Mouse (Mus musculus) lung, embryonic 14.5 days (tissue): Measurements from ENCODE around the gene 4930404H24Rik. TPM values are rescaled to one million over a fixed set of nuclear protein-coding genes. Genes with fewer than 3 reads are reported as not detected.

Experiments
- ATAC-seq: fragments of 200-750 bp; cut with Nextera tagmentation; 2 replicates; pipeline ENCODE4 v1.8.0; 2017; ENCODE audit warnings: mild to moderate bottlenecking, moderate TSS enrichment, moderate library complexity; ENCODE audit not compliant: insufficient read depth
- DNase-seq: peaks from one replicate; pipeline ENCODE4 v3.0.0-alpha.2; 2015
- H3K27ac ChIP-seq: fragments of 300-500 bp; sonication (generic); 2 replicates; pipeline ENCODE4 v1.5.1; 2014; ENCODE audit warnings: low read depth, mild to moderate bottlenecking, moderate library complexity
- H3K27me3 ChIP-seq: fragments of 300-500 bp; sonication (generic); 2 replicates; pipeline ENCODE4 v1.6.1; 2014; ENCODE audit warnings: low read length, control low read depth; ENCODE audit not compliant: insufficient read depth
- H3K36me3 ChIP-seq: fragments of 300-500 bp; sonication (generic); 2 replicates; pipeline ENCODE4 v1.6.1; 2014; ENCODE audit warnings: control low read depth; ENCODE audit not compliant: insufficient read depth
- H3K4me1 ChIP-seq: fragments of 300-500 bp; sonication (generic); 2 replicates; pipeline ENCODE4 v1.6.1; 2014; ENCODE audit warnings: antibody characterized with exemption, control low read depth; ENCODE audit not compliant: insufficient read depth
- H3K4me2 ChIP-seq: fragments of 300-500 bp; sonication (generic); 2 replicates; pipeline ENCODE4 v1.6.1; 2014; ENCODE audit warnings: mild to moderate bottlenecking
- H3K4me3 ChIP-seq: fragments of 300-500 bp; sonication (generic); 2 replicates; pipeline ENCODE4 v1.5.1; 2014; ENCODE audit warnings: low read depth, low read length
- H3K9ac ChIP-seq: fragments of 300-500 bp; sonication (generic); 2 replicates; pipeline ENCODE4 v1.6.1; 2014
- H3K9me3 ChIP-seq: fragments of 300-500 bp; sonication (generic); 2 replicates; pipeline ENCODE4 v1.6.1; 2016; ENCODE audit warnings: low read depth, low read length, control low read depth
- CTCF ChIP-seq: IDR thresholded peaks from 2 replicates; pipeline ENCODE4 v1.5.1; 2016; ENCODE audit warnings: antibody characterized with exemption, low read depth
- WGBS: fragments of 180-500 bp; shearing (Covaris S2); extraction: QIAGEN DNeasy Blood & Tissue Kit; methylation state at CpG from one replicate; pipeline ENCODE4 v1.1.7; 2014; 5-methylcytosine and 5-hydroxymethylcytosine counted together
- polyA plus RNA-seq: library from polyadenylated mRNA; unstranded; fragments of >200 nt; fragmentation: Nextera tagmentation; extraction: Ambion mirVana; gene quantifications from 2 replicates; pipeline ENCODE4 v1.2.1, GENCODE M21; 2014

The 4930404H24Rik gene
- not detected in 2 replicates for polyA plus RNA-seq

DNA sequence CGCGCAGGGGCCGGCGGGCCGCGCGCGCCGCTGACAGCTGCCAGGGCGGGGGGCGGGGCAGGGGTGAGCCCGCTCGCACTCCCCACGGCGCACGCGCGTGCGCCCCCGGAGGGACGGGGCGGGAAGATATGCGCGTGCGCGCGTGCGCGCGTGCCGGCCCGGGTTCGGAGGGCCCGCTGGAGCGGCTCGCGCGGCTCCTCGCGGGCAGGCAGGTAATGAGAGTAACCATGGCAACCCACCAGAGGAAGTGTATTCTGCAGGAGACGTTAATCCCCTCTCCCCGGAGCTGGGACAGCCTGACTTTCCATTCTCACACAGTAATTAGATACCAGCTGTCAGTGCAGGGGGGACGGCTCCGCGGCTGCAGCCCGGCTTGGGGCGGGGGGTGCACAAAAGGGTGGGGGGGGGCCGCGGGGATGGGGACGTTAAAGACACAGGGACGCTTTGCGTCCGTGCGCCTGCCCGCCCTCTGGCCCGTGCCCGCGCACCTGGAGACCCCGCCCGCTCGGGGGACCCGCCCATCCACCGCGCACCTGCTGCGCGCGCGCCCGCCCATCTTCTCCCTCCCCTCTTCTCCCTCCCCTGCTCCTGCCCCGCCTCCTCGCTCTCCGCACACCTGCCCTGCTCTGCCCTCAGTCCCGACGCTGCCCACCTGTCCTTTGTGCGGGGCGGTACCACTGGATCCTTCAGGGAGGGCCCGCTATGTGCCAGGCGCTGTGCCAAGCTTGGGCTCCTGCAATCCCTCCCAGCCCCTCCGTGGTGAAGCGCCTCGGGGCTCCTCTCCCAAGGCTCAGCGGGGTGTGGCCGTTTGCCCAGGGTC, at the start of gene 4930404H24Rik:
4930404H24Rik (plus strand) TSS at position 218 of the 820 bp plus-strand sequence.
- peaks cover 30% of the 10 kb centered on the region for H3K4me1 ChIP-seq
- no peaks in the 10 kb centered on the region for H3K36me3 ChIP-seq
- peak within 1 kb of the TSS; percentile 96 for H3K4me2 ChIP-seq
- no peaks in the 10 kb centered on the region for H3K9me3 ChIP-seq
- peaks cover 18% of the 10 kb centered on the region; the same call in 1 of the 2 replicates for H3K27me3 ChIP-seq
- WGBS: under 1% methylated on average over 75 of the region's 83 CpGs
- H3K4me3 ChIP-seq: peak within 1 kb of the TSS; percentile 58
- ATAC-seq: peak; percentile 72
- peak; percentile 84 for DNase-seq
- H3K9ac ChIP-seq: peak within 1 kb of the TSS; percentile 58
- TF ChIP-seq CTCF: no peak
- peak within 1 kb of the TSS; percentile 70 for H3K27ac ChIP-seq

DNA sequence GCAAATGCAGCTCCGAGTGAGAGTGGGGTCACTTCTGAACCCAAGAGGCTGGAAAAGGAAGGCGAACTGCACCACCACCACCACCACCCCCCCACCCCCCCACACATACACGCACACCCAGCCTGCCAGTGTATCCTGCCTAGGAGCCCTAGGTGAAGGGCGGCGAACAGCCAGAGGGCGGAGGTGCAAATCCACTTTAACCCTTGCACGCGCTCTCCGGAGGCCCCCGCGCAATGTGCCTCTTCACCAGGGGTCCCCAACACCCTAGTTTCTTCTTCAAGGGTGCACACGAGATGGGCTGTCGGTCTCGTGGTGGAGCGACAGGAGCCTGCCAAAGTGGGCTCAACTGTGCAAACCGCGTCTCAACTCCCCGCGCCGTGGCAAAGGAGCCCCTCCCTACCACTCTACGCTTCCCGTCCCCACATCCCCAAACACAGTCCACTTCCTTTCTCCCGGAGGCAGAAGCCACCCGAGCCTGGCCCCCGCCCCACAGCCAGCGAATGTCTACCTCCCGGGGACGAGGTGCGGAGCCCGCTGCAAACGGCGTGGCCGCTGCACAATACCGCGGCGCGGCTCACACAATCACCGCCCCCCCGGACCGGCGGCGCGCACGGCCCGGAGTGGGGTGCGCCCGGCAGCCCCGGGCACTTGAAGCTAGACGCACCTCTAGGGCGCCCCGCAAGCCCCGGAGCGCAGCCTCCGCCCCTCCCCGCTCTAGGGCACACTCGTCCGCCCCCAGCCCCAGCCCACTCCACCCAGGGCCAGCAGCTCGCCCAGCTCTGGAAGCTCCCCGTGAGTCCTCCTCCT, 49.0 kb upstream of the 4930404H24Rik start:
- peak overlapping the region; percentile 95 for H3K27ac ChIP-seq
- no peaks in the 10 kb centered on the region for H3K27me3 ChIP-seq
- H3K4me2 ChIP-seq: peak overlapping the region; percentile 99
- H3K36me3 ChIP-seq: no peaks in the 10 kb centered on the region
- DNase-seq (peak; percentile 59), ATAC-seq (peak; percentile 65)
- WGBS: under 1% methylated on average over 59 of the region's 59 CpGs
- peaks cover 23% of the 10 kb centered on the region for H3K4me1 ChIP-seq
- H3K9ac ChIP-seq: peak overlapping the region; percentile 79
- H3K9me3 ChIP-seq: no peaks in the 10 kb centered on the region
- peak overlapping the region; percentile 89 for H3K4me3 ChIP-seq
- no peak for TF ChIP-seq CTCF

DNA sequence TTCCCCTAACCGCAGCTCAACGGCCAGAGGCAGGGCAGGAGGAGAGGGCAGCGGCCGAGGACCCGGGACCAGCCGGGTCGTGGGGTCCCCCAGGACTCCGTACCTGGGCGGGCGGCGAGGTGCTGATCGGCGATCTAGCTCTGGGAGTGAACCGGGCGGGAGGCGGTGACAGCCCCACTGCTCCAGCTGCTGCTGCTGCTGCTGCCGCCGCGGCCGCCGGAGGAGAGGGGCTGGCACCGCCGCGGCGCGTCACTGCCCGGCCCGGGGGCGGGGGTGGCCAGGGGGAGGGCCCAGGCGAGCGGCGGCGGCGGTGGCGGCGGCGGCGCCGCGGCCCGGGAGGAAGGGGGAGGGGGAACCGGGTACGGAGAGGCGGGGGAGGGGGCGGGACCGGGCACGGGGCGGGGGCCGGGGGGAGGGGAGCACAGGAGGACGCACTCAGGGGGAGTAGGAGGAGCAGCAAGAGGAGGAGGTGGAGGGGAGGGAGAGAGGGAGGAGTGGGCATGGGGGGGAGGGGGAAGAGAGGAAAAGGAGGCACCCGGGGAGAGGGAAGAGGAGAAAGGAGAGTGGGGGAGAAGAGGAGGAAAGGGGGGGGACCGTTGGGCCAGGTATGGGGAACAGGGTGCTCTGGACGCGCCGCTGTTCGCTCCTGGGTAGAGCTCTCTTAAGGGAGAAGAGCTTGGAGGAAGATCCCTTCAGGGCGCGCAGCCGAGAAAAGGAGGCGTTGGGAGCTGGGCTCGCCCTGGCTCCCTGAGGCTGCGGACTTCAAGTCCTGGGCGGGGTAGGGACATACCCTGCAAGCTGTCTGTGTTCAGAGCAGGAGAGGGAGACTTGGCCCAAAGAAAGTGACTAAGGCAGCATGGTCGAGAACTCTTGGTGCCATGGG, 48.1 kb upstream of the 4930404H24Rik start:
- Histone ChIP-seq H3K4me1 (peaks cover 23% of the 10 kb centered on the region), H3K36me3 (no peaks in the 10 kb centered on the region), H3K4me3 (peak overlapping the region; percentile 89), H3K27me3 (no peaks in the 10 kb centered on the region), H3K4me2 (peak overlapping the region; percentile 99), H3K27ac (peak overlapping the region; percentile 95), H3K9ac (peak overlapping the region; percentile 79), H3K9me3 (no peaks in the 10 kb centered on the region)
- 1% methylated on average over 37 of the region's 64 CpGs for WGBS
- TF ChIP-seq CTCF: no peak
- ATAC-seq: peak; percentile 56
- DNase-seq: peak; percentile 81

DNA sequence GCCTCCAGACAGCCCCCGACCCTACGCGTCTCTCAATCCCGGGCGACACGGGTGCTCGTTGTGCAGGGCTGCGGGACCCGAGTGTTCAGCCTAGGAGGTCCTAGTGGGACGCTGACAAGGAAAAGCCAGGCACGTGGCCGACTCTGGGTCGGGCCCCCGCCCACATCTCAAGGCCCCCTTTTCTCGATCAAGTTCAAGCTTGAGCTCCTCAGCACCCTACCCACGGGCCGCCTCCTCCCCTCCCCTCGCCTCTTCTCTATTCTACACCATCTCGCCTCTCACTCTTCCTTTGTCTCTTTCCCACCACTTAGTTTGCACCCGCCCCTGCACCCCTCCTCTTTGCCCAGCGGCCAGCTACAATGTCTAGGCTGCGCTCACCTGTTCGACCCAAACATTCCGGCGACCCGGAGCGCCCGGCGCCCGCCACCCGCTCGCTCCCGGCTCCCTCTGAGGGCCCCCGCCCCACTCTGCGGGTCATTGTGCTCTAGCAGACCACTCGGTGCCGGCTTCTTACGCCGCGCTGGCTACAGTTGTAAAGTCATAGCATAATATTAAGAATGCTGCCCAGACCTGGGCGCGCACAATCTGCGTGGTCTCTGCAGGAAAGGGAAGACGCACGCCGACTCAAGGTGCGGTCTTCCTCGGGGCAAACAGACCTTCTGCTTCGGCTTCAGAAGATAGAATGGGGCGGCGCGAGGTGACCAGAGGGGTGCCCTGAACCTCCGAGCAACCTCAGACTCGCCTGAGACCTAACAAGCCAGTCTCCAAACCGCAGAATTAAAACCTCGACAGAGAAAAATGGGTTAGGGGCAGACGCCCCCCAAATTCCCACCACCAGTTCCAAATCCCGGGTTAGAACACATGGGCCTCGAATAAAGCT, 47.2 kb upstream of the 4930404H24Rik start:
- Histone ChIP-seq H3K27ac (peak overlapping the region; percentile 95), H3K4me2 (peak overlapping the region; percentile 99), H3K9ac (peak overlapping the region; percentile 79), H3K4me1 (peaks cover 23% of the 10 kb centered on the region), H3K9me3 (no peaks in the 10 kb centered on the region), H3K4me3 (peak overlapping the region; percentile 89), H3K27me3 (no peaks in the 10 kb centered on the region), H3K36me3 (no peaks in the 10 kb centered on the region)
- no peak for TF ChIP-seq CTCF
- DNase-seq (peak; percentile 67), ATAC-seq (peak; percentile 45)
- WGBS: 1% methylated on average over 59 of the region's 59 CpGs

DNA sequence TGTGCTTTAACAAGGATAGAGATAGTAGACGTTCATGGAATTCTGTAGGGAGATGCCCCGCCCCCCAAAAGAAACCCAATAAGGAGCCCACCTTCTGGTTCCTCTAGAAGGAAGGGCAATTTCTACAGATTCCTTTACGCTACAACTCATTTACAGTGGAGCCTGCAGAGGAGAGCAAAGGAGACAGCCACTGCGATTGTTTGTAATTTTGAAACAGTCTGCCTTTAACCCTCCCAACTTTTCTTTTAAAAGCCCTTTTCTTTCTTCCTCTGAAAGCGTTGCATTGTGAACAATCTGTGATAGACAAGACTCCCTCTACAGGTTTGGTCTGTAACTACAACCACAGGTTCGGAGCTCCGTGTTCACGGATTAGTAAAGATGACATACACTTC, 46.6 kb upstream of the 4930404H24Rik start:
- WGBS: under 1% methylated on average over 8 of the region's 8 CpGs
- Histone ChIP-seq H3K27ac (peak overlapping the region; percentile 95), H3K4me2 (peak overlapping the region; percentile 99)

DNA sequence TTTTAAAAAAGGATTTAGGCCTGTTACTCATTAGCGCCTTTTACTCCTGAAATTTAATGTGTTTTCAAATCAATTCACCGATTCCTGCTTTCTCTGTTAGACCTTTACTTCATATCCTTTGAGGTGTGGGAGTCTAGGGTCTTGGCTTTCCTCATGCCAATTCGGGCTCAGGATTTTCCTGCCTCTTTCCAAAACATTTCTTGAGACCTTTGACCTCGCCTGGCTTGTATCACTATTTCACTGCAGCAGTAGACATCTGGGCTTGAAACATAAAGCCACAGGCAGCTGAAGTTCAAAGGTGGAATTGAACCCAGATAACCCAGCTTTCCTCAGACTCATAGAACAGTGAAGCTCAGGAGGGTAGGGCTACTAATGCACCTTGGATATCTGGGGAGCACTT, 46.1 kb upstream of the 4930404H24Rik start:
- no peak for TF ChIP-seq CTCF
- ATAC-seq (no peak), DNase-seq (no peak)
- Histone ChIP-seq H3K4me3 (no peak overlapping the region), H3K9ac (no peak overlapping the region), H3K27me3 (no peaks in the 10 kb centered on the region), H3K36me3 (no peaks in the 10 kb centered on the region), H3K4me1 (peaks cover 13% of the 10 kb centered on the region), H3K4me2 (peak overlapping the region; percentile 99), H3K9me3 (no peaks in the 10 kb centered on the region), H3K27ac (no peak overlapping the region)
- 20% methylated on average over 4 of the region's 4 CpGs for WGBS

More for the DNA sequence above, 46.6 kb upstream of the 4930404H24Rik start:
- no peaks in the 10 kb centered on the region for H3K36me3 ChIP-seq
- H3K9me3 ChIP-seq: no peaks in the 10 kb centered on the region
- peak overlapping the region; percentile 89 for H3K4me3 ChIP-seq
- peak; percentile 93 for DNase-seq
- peaks cover 17% of the 10 kb centered on the region for H3K4me1 ChIP-seq
- no peak for ATAC-seq
- no peaks in the 10 kb centered on the region for H3K27me3 ChIP-seq
- peak; percentile 83 for TF ChIP-seq CTCF
- peak overlapping the region; percentile 79 for H3K9ac ChIP-seq
